Mouse (Mus musculus): ENCODE measurements around the gene Olfr1020. TPM values are rescaled to one million over a fixed set of nuclear protein-coding genes. Genes with fewer than 3 reads are reported as not detected.

The Olfr1020 gene
- not detected in 2 replicates for polyA plus RNA-seq (2015; fragmentation: Nextera tagmentation; extraction: Ambion mirVana)

DNA sequence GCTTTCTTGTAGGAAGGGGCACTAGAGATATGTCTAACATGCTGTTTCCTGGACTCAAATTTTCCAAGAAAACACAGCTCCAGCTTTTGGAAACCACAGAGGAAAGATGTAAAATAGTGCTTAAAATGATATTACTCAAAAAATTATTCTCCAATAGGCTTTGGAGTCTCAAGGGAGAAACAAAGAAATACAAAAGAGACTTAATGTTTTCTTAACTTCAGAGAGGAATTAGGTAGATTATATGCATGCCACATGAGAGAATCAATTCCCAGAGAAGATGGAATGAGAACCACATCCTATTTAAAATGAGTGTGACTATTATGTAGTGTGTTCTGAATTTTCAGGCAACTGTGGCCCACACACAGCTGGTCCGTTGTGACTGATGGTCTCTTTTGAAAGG is at the start of gene Olfr1020:
Olfr1020 (plus strand) TSS at position 301 of the 400 bp plus-strand sequence.
- Histone ChIP-seq H3K4me1 (ENCODE audit: control insufficient read depth, insufficient read depth, low read depth, low read length) (no peaks in the 10 kb centered on the region), H3K4me3 (ENCODE audit: low read length) (no peak within 1 kb of the TSS), H3K27me3 (replicated peaks; ENCODE audit: control insufficient read depth, insufficient read depth, low read length) (no peaks in the 10 kb centered on the region), H3K27ac (ENCODE audit: low read depth, low read length) (no peak within 1 kb of the TSS), H3K9me3 (ENCODE audit: control insufficient read depth, low read length) (no peaks in the 10 kb centered on the region), H3K9ac (ENCODE audit: low read depth, low read length) (no peak within 1 kb of the TSS), H3K36me3 (ENCODE audit: control insufficient read depth, insufficient read depth, low read length) (no peaks in the 10 kb centered on the region), H3K4me2 (ENCODE audit: low read length) (no peak within 1 kb of the TSS)
- 86% methylated on average over 1 of the region's 1 CpGs for WGBS
- no peak for ATAC-seq

- Histone ChIP-seq H3K9me3 (ENCODE audit: control insufficient read depth, low read length) (no peaks in the 10 kb centered on the region), H3K4me2 (ENCODE audit: low read length) (no peak within 1 kb of the TSS), H3K9ac (ENCODE audit: low read depth, low read length) (no peak within 1 kb of the TSS), H3K4me3 (ENCODE audit: low read length) (no peak within 1 kb of the TSS), H3K27ac (ENCODE audit: low read depth, low read length) (no peak within 1 kb of the TSS), H3K27me3 (replicated peaks; ENCODE audit: control insufficient read depth, insufficient read depth, low read length) (no peaks in the 10 kb centered on the region), H3K36me3 (ENCODE audit: control insufficient read depth, insufficient read depth, low read length) (no peaks in the 10 kb centered on the region), H3K4me1 (ENCODE audit: control insufficient read depth, insufficient read depth, low read depth, low read length) (no peaks in the 10 kb centered on the region)
- WGBS, result 92% methylated on average over 2 of the region's 2 CpGs
- ATAC-seq, result no peak
Measured at GRCm38 (mm10) chr2:85802444-85802843, 44.4 kb upstream of the Olfr1020 start, which contains the start of gene Olfr1016. Gene Olfr1016 (minus strand): TSS chr2:85802544.

- H3K36me3 ChIP-seq (ENCODE audit: control insufficient read depth, insufficient read depth, low read length), result no peaks in the 10 kb centered on the region
- 90% methylated on average over 4 of the region's 4 CpGs for WGBS
- no peaks in the 10 kb centered on the region for H3K9me3 ChIP-seq (ENCODE audit: control insufficient read depth, low read length)
- H3K27ac ChIP-seq (ENCODE audit: low read depth, low read length), result no peak overlapping the region
- H3K4me1 ChIP-seq (ENCODE audit: control insufficient read depth, insufficient read depth, low read depth, low read length), result no peaks in the 10 kb centered on the region
- no peak overlapping the region for H3K4me3 ChIP-seq (ENCODE audit: low read length)
- no peak overlapping the region for H3K9ac ChIP-seq (ENCODE audit: low read depth, low read length)
- no peaks in the 10 kb centered on the region for H3K27me3 ChIP-seq (replicated peaks; ENCODE audit: control insufficient read depth, insufficient read depth, low read length)
- ATAC-seq, result no peak
- H3K4me2 ChIP-seq (ENCODE audit: low read length), result no peak overlapping the region
Measured at GRCm38 (mm10) chr2:85804501-85804900, 42.3 kb upstream of the Olfr1020 start.

GRCm38 (mm10) chr2:85818179-85818578 is 28.7 kb upstream of the Olfr1020 start, which contains the start of gene Olfr1018:
Gene Olfr1018 (plus strand): TSS chr2:85818479.
- H3K27me3 ChIP-seq (replicated peaks; ENCODE audit: control insufficient read depth, insufficient read depth, low read length), result no peaks in the 10 kb centered on the region
- H3K4me3 ChIP-seq (ENCODE audit: low read length), result no peak within 1 kb of the TSS
- no peaks in the 10 kb centered on the region for H3K9me3 ChIP-seq (ENCODE audit: control insufficient read depth, low read length)
- no peaks in the 10 kb centered on the region for H3K36me3 ChIP-seq (ENCODE audit: control insufficient read depth, insufficient read depth, low read length)
- H3K9ac ChIP-seq (ENCODE audit: low read depth, low read length), result no peak within 1 kb of the TSS
- H3K4me2 ChIP-seq (ENCODE audit: low read length), result no peak within 1 kb of the TSS
- H3K27ac ChIP-seq (ENCODE audit: low read depth, low read length), result no peak within 1 kb of the TSS
- H3K4me1 ChIP-seq (ENCODE audit: control insufficient read depth, insufficient read depth, low read depth, low read length), result no peaks in the 10 kb centered on the region
- no peak for ATAC-seq

DNA sequence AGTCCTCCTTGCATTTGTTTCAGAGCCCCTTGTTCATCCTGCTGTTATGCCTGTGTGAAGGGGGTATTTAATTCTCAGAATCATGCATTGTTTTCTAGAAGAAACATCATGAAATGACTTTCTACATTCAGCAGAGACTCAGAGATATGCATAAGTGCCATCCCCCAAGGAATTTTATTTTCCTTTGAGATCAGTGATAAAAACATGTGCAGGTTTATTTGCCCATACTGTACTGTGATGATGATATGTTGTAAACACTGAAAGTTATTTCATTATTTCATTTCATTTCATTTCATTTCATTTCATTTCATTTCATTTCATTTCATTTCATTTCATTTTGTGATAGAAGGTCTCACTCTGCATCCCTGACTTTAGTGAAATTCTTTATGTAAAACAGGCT is 1.4 kb upstream of the Olfr1020 start, which contains the start of gene Olfr1019:
Olfr1019 (minus strand) TSS at position 101 of the 400 bp plus-strand sequence.
- H3K27ac ChIP-seq (ENCODE audit: low read depth, low read length), result no peak within 1 kb of the TSS
- no peak within 1 kb of the TSS for H3K4me3 ChIP-seq (ENCODE audit: low read length)
- no peak within 1 kb of the TSS for H3K9ac ChIP-seq (ENCODE audit: low read depth, low read length)
- no peaks in the 10 kb centered on the region for H3K36me3 ChIP-seq (ENCODE audit: control insufficient read depth, insufficient read depth, low read length)
- H3K4me2 ChIP-seq (ENCODE audit: low read length), result no peak within 1 kb of the TSS
- H3K9me3 ChIP-seq (ENCODE audit: control insufficient read depth, low read length), result no peaks in the 10 kb centered on the region
- no peak for ATAC-seq
- H3K4me1 ChIP-seq (ENCODE audit: control insufficient read depth, insufficient read depth, low read depth, low read length), result no peaks in the 10 kb centered on the region
- no peaks in the 10 kb centered on the region for H3K27me3 ChIP-seq (replicated peaks; ENCODE audit: control insufficient read depth, insufficient read depth, low read length)

DNA sequence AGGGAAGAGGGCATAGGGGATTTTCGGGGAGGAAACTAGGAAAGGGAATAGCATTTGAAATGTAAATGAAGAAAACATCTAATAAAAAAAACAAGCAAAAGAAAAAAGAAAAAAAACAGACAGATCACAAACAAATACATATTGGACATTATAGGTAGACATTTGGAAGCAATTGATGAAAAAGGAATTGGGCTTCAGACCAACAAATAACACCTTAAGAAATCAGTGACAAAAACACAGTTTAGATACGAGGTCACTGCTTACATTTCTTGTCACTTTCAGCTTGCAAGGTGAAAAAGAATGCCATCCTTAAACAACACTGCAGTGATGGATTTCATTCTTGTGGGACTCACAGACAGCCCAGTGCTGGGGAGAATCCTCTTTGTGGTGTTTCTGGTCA is 21.5 kb downstream of the Olfr1020 start, which contains the start of gene Olfr1022:
Olfr1022 (plus strand) TSS at position 301 of the 400 bp plus-strand sequence.
- ATAC-seq, result no peak
- no peak within 1 kb of the TSS for H3K9ac ChIP-seq (ENCODE audit: low read depth, low read length)
- no peaks in the 10 kb centered on the region for H3K36me3 ChIP-seq (ENCODE audit: control insufficient read depth, insufficient read depth, low read length)
- H3K27me3 ChIP-seq (replicated peaks; ENCODE audit: control insufficient read depth, insufficient read depth, low read length), result no peaks in the 10 kb centered on the region
- no peak within 1 kb of the TSS for H3K27ac ChIP-seq (ENCODE audit: low read depth, low read length)
- H3K4me3 ChIP-seq (ENCODE audit: low read length), result no peak within 1 kb of the TSS
- H3K9me3 ChIP-seq (ENCODE audit: control insufficient read depth, low read length), result no peaks in the 10 kb centered on the region
- no peak within 1 kb of the TSS for H3K4me2 ChIP-seq (ENCODE audit: low read length)
- no peaks in the 10 kb centered on the region for H3K4me1 ChIP-seq (ENCODE audit: control insufficient read depth, insufficient read depth, low read depth, low read length)
- WGBS, result 59% methylated on average over 2 of the region's 2 CpGs

- Histone ChIP-seq H3K9ac (ENCODE audit: low read depth, low read length) (no peak within 1 kb of the TSS), H3K9me3 (ENCODE audit: control insufficient read depth, low read length) (no peaks in the 10 kb centered on the region), H3K27ac (ENCODE audit: low read depth, low read length) (no peak within 1 kb of the TSS), H3K4me3 (ENCODE audit: low read length) (no peak within 1 kb of the TSS), H3K27me3 (replicated peaks; ENCODE audit: control insufficient read depth, insufficient read depth, low read length) (no peaks in the 10 kb centered on the region), H3K36me3 (ENCODE audit: control insufficient read depth, insufficient read depth, low read length) (no peaks in the 10 kb centered on the region), H3K4me2 (ENCODE audit: low read length) (no peak within 1 kb of the TSS), H3K4me1 (ENCODE audit: control insufficient read depth, insufficient read depth, low read depth, low read length) (no peaks in the 10 kb centered on the region)
- 70% methylated on average over 2 of the region's 2 CpGs for WGBS
- ATAC-seq, result no peak
Measured at GRCm38 (mm10) chr2:85885340-85885739, 38.5 kb downstream of the Olfr1020 start, which contains the start of gene Olfr1023. Gene Olfr1023 (plus strand): TSS chr2:85885640.

Other genes starting within 250 kb of the Olfr1020 start
- gene Olfr1000, start 235.1 kb upstream of the Olfr1020 start, polyA plus RNA-seq (2015; fragmentation: Nextera tagmentation; extraction: Ambion mirVana), result not detected in 2 replicates
- not detected in 2 replicates for gene Olfr1002, start 196.3 kb upstream of the Olfr1020 start, polyA plus RNA-seq (2015; fragmentation: Nextera tagmentation; extraction: Ambion mirVana)
- gene Olfr154, start 182.6 kb upstream of the Olfr1020 start, polyA plus RNA-seq (2015; fragmentation: Nextera tagmentation; extraction: Ambion mirVana), result not detected in 2 replicates
- not detected in 2 replicates for gene Olfr1006, start 168.3 kb upstream of the Olfr1020 start, polyA plus RNA-seq (2015; fragmentation: Nextera tagmentation; extraction: Ambion mirVana)
- not detected in 2 replicates for gene Olfr1008, start 157.6 kb upstream of the Olfr1020 start, polyA plus RNA-seq (2015; fragmentation: Nextera tagmentation; extraction: Ambion mirVana)
- gene Olfr1009, start 131.6 kb upstream of the Olfr1020 start, polyA plus RNA-seq (2015; fragmentation: Nextera tagmentation; extraction: Ambion mirVana), result not detected in 2 replicates
- not detected in 2 replicates for gene Olfr1012, start 84.3 kb upstream of the Olfr1020 start, polyA plus RNA-seq (2015; fragmentation: Nextera tagmentation; extraction: Ambion mirVana)
- gene Olfr1013, start 79.9 kb upstream of the Olfr1020 start, polyA plus RNA-seq (2015; fragmentation: Nextera tagmentation; extraction: Ambion mirVana), result not detected in 2 replicates
- not detected in 2 replicates for gene Olfr1014, start 74.3 kb upstream of the Olfr1020 start, polyA plus RNA-seq (2015; fragmentation: Nextera tagmentation; extraction: Ambion mirVana)
- gene Olfr1015, start 65.0 kb upstream of the Olfr1020 start, polyA plus RNA-seq (2015; fragmentation: Nextera tagmentation; extraction: Ambion mirVana), result not detected in 2 replicates
- not detected in 2 replicates for gene Olfr1016, start 44.5 kb upstream of the Olfr1020 start, polyA plus RNA-seq (2015; fragmentation: Nextera tagmentation; extraction: Ambion mirVana)
- gene Olfr1018, start 28.6 kb upstream of the Olfr1020 start, polyA plus RNA-seq (2015; fragmentation: Nextera tagmentation; extraction: Ambion mirVana), result not detected in 2 replicates
- not detected in 2 replicates for gene Olfr1019, start 1.5 kb upstream of the Olfr1020 start, polyA plus RNA-seq (2015; fragmentation: Nextera tagmentation; extraction: Ambion mirVana)
- gene Olfr1022, start 21.6 kb downstream of the Olfr1020 start, polyA plus RNA-seq (2015; fragmentation: Nextera tagmentation; extraction: Ambion mirVana), result not detected in 2 replicates
- not detected in 2 replicates for gene Olfr1023, start 38.6 kb downstream of the Olfr1020 start, polyA plus RNA-seq (2015; fragmentation: Nextera tagmentation; extraction: Ambion mirVana)
- not detected in 2 replicates for gene Olfr1024, start 58.0 kb downstream of the Olfr1020 start, polyA plus RNA-seq (2015; fragmentation: Nextera tagmentation; extraction: Ambion mirVana)
- gene Olfr1025-ps1, start 68.2 kb downstream of the Olfr1020 start, polyA plus RNA-seq (2015; fragmentation: Nextera tagmentation; extraction: Ambion mirVana), result not detected in 2 replicates
- not detected in 2 replicates for gene Olfr1026, start 74.5 kb downstream of the Olfr1020 start, polyA plus RNA-seq (2015; fragmentation: Nextera tagmentation; extraction: Ambion mirVana)
- not detected in 2 replicates for gene Olfr1028, start 103.4 kb downstream of the Olfr1020 start, polyA plus RNA-seq (2015; fragmentation: Nextera tagmentation; extraction: Ambion mirVana)
- gene Olfr1029, start 126.9 kb downstream of the Olfr1020 start, polyA plus RNA-seq (2015; fragmentation: Nextera tagmentation; extraction: Ambion mirVana), result not detected in 2 replicates
- not detected in 2 replicates for gene Olfr1030, start 132.2 kb downstream of the Olfr1020 start, polyA plus RNA-seq (2015; fragmentation: Nextera tagmentation; extraction: Ambion mirVana)
- not detected in 2 replicates for gene Olfr1031, start 143.3 kb downstream of the Olfr1020 start, polyA plus RNA-seq (2015; fragmentation: Nextera tagmentation; extraction: Ambion mirVana)
- gene Olfr1032, start 158.5 kb downstream of the Olfr1020 start, polyA plus RNA-seq (2015; fragmentation: Nextera tagmentation; extraction: Ambion mirVana), result not detected in 2 replicates
- gene Olfr1033, start 173.6 kb downstream of the Olfr1020 start, polyA plus RNA-seq (2015; fragmentation: Nextera tagmentation; extraction: Ambion mirVana), result 0.69 TPM in 2 replicates
- gene Olfr1034, start 198.8 kb downstream of the Olfr1020 start, polyA plus RNA-seq (2015; fragmentation: Nextera tagmentation; extraction: Ambion mirVana), result not detected in 2 replicates
- not detected in 2 replicates for gene Olfr1036, start 227.0 kb downstream of the Olfr1020 start, polyA plus RNA-seq (2015; fragmentation: Nextera tagmentation; extraction: Ambion mirVana)
- not detected in 2 replicates for gene Olfr1037, start 240.4 kb downstream of the Olfr1020 start, polyA plus RNA-seq (2015; fragmentation: Nextera tagmentation; extraction: Ambion mirVana)

Data from hindbrain, embryonic 16.5 days (tissue).